Mouse (Mus musculus) liver, postnatal 0 days (tissue): ENCODE measurements around the gene Nmt1. TPM values are rescaled to one million over a fixed set of nuclear protein-coding genes. Genes with fewer than 3 reads are reported as not detected.

ENCODE experiments used
- ATAC-seq: fragments of 200-750 bp; cut with Nextera tagmentation; 2 replicates; pipeline ENCODE4 v1.8.0; 2017; ENCODE audit warnings: mild to moderate bottlenecking, moderate library complexity
- DNase-seq: peaks from one replicate; pipeline ENCODE4 v3.0.0-alpha.2; 2016
- H3K27ac ChIP-seq: fragments of 300-500 bp; sonication (generic); 2 replicates; pipeline ENCODE4 v1.5.1; 2014; ENCODE audit warnings: antibody characterized with exemption, moderate library complexity, mild to moderate bottlenecking, low read depth
- H3K27me3 ChIP-seq: fragments of 300-500 bp; sonication (generic); 2 replicates; pipeline ENCODE4 v1.6.1; 2014; ENCODE audit warnings: low read length, control low read depth, mixed read lengths; ENCODE audit not compliant: insufficient read depth
- H3K36me3 ChIP-seq: fragments of 300-500 bp; sonication (generic); replicated peaks from 2 replicates; pipeline ENCODE4 v1.6.1; 2014; ENCODE audit warnings: mild to moderate bottlenecking, control low read depth, low read length, moderate library complexity, mixed read lengths; ENCODE audit not compliant: insufficient read depth
- H3K4me1 ChIP-seq: fragments of 300-500 bp; sonication (generic); 2 replicates; pipeline ENCODE4 v1.6.1; 2014; ENCODE audit warnings: antibody characterized with exemption, mild to moderate bottlenecking, control low read depth; ENCODE audit not compliant: insufficient read depth
- H3K4me2 ChIP-seq: fragments of 300-500 bp; sonication (generic); 2 replicates; pipeline ENCODE4 v1.6.1; 2014; ENCODE audit warnings: low read depth, mild to moderate bottlenecking, low read length, moderate library complexity, mixed read lengths
- H3K4me3 ChIP-seq: fragments of 300-500 bp; sonication (generic); 2 replicates; pipeline ENCODE4 v1.5.1; 2014; ENCODE audit warnings: low read depth, low read length
- H3K9ac ChIP-seq: fragments of 300-500 bp; sonication (generic); replicated peaks from 2 replicates; pipeline ENCODE4 v1.6.1; 2014; ENCODE audit warnings: mild to moderate bottlenecking, moderate library complexity
- H3K9me3 ChIP-seq: fragments of 300-500 bp; sonication (generic); 2 replicates; pipeline ENCODE4 v1.6.1; 2016; ENCODE audit warnings: mild to moderate bottlenecking, control low read depth, low read length, mixed read lengths
- CTCF ChIP-seq: sonication (generic); IDR thresholded peaks from 2 replicates; pipeline ENCODE4 v1.5.1; 2016; ENCODE audit warnings: antibody characterized with exemption, low read depth
- EP300 ChIP-seq: IDR thresholded peaks from 2 replicates; pipeline ENCODE4 v1.6.1; 2016; ENCODE audit warnings: antibody characterized with exemption, low read depth, mild to moderate bottlenecking
- WGBS: fragments of 180-500 bp; shearing (Covaris S2); extraction: QIAGEN DNeasy Blood & Tissue Kit; methylation state at CpG from one replicate; pipeline ENCODE4 v1.1.7; 2014; ENCODE audit not compliant: insufficient replicate concordance; 5-methylcytosine and 5-hydroxymethylcytosine counted together
- polyA plus RNA-seq: library from polyadenylated mRNA; unstranded; fragments of >200 nt; fragmentation: Nextera tagmentation; extraction: Ambion mirVana; gene quantifications from 2 replicates; pipeline ENCODE4 v1.2.1, GENCODE M21; 2015

Nmt1 gene
- polyA plus RNA-seq, 1 experiment from 2014 or later: 37.5 TPM

DNA sequence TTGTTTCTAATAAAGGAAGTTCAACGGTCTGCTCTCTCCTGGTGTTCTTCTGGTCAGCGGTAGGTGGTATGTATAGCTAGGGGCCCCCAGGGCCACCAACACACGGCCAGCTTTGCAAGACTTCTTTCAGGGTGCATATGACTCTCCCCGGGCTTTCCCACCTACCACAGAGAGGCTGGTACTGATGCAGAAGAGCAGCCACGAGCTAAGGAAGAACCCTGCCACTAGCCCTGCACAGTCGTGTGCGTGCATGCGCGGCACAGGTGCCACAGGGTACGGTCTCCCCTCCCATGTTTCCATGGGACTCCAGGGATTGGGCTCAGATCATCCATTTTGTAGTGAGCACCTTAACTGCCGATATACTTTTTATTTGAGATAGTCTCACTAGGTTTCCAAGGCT, 40.9 kb downstream of the Nmt1 start:
- no peak for DNase-seq
- TF ChIP-seq EP300: no peak
- no peak for TF ChIP-seq CTCF
- Histone ChIP-seq H3K9ac (no peak overlapping the region), H3K4me3 (no peak overlapping the region), H3K27me3 (no peaks in the 10 kb centered on the region), H3K36me3 (peaks cover 53% of the 10 kb centered on the region), H3K4me2 (no peak overlapping the region), H3K27ac (no peak overlapping the region), H3K4me1 (no peaks in the 10 kb centered on the region), H3K9me3 (no peaks in the 10 kb centered on the region)
- 88% methylated on average over 11 of the region's 11 CpGs for WGBS
- ATAC-seq: no peak

DNA sequence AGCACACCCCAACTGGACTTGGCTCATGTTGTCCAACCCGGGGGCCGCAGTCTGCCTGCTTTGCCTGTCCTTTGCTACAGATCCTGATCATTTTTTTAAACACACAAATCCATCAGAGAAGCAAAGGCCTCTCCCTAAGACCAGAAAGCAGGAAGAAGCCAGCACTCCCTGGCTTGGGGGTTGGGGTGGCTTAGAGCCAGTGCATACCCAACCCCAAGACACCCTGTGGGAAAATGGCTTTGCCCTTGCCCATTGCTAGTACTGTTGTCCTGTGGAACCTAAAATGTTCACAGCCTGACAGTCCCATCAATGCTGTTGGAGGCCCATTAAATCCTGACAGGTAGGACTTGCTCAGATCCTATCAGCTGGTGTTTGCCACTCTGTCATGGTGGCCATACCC, 41.7 kb downstream of the Nmt1 start:
- Histone ChIP-seq H3K27me3 (no peaks in the 10 kb centered on the region), H3K9me3 (no peaks in the 10 kb centered on the region), H3K4me1 (no peaks in the 10 kb centered on the region), H3K36me3 (peaks cover 45% of the 10 kb centered on the region), H3K27ac (no peak overlapping the region), H3K9ac (no peak overlapping the region), H3K4me3 (no peak overlapping the region), H3K4me2 (no peak overlapping the region)
- ATAC-seq (no peak), DNase-seq (no peak)
- WGBS: 91% methylated on average over 2 of the region's 2 CpGs
- TF ChIP-seq EP300: no peak
- no peak for TF ChIP-seq CTCF

- TF ChIP-seq CTCF (no peak), EP300 (no peak)
- H3K9me3 ChIP-seq: no peaks in the 10 kb centered on the region
- ATAC-seq (no peak), DNase-seq (no peak)
- H3K4me3 ChIP-seq: no peak overlapping the region
- H3K27ac ChIP-seq: no peak overlapping the region
- peaks cover 40% of the 10 kb centered on the region for H3K36me3 ChIP-seq
- no peaks in the 10 kb centered on the region for H3K27me3 ChIP-seq
- WGBS: 94% methylated on average over 10 of the region's 10 CpGs
- no peak overlapping the region for H3K4me2 ChIP-seq
- no peak overlapping the region for H3K9ac ChIP-seq
- no peaks in the 10 kb centered on the region for H3K4me1 ChIP-seq
These were observed 42.4 kb downstream of the Nmt1 start for GRCm38 (mm10) chr11:103070322-103070880.

- no peak overlapping the region for H3K4me2 ChIP-seq
- no peak overlapping the region for H3K9ac ChIP-seq
- H3K27ac ChIP-seq: no peak overlapping the region
- ATAC-seq (no peak), DNase-seq (no peak)
- no peak overlapping the region for H3K4me3 ChIP-seq
- 86% methylated on average over 7 of the region's 7 CpGs for WGBS
- H3K9me3 ChIP-seq: no peaks in the 10 kb centered on the region
- H3K27me3 ChIP-seq: no peaks in the 10 kb centered on the region
- no peaks in the 10 kb centered on the region for H3K4me1 ChIP-seq
- H3K36me3 ChIP-seq: peaks cover 8% of the 10 kb centered on the region; the same call in 1 of the 2 replicates
- TF ChIP-seq EP300 (no peak), CTCF (no peak)
These were observed 45.7 kb downstream of the Nmt1 start for GRCm38 (mm10) chr11:103073671-103074070.

GRCm38 (mm10) chr11:103074121-103074650, 46.2 kb downstream of the Nmt1 start:
- H3K27me3 ChIP-seq: no peaks in the 10 kb centered on the region
- H3K4me1 ChIP-seq: no peaks in the 10 kb centered on the region
- peaks cover 3% of the 10 kb centered on the region; the same call in 1 of the 2 replicates for H3K36me3 ChIP-seq
- no peak overlapping the region for H3K9ac ChIP-seq
- no peak overlapping the region for H3K27ac ChIP-seq
- H3K9me3 ChIP-seq: no peaks in the 10 kb centered on the region
- ATAC-seq (no peak), DNase-seq (no peak)
- no peak overlapping the region for H3K4me2 ChIP-seq
- H3K4me3 ChIP-seq: no peak overlapping the region
- TF ChIP-seq CTCF (no peak), EP300 (no peak)
- 75% methylated on average over 10 of the region's 10 CpGs for WGBS

- DNase-seq (no peak), ATAC-seq (no peak)
- Histone ChIP-seq H3K36me3 (peaks cover 2% of the 10 kb centered on the region; the same call in 1 of the 2 replicates), H3K27me3 (peaks cover under 1% of the 10 kb centered on the region; the same call in 1 of the 2 replicates), H3K4me3 (no peak overlapping the region), H3K4me1 (no peaks in the 10 kb centered on the region), H3K4me2 (no peak overlapping the region), H3K27ac (no peak overlapping the region), H3K9ac (no peak overlapping the region), H3K9me3 (no peaks in the 10 kb centered on the region)
- WGBS: 38% methylated on average over 10 of the region's 10 CpGs
- TF ChIP-seq CTCF (no peak), EP300 (no peak)
These were observed 46.9 kb downstream of the Nmt1 start for GRCm38 (mm10) chr11:103074796-103075323.
